Mouse (Mus musculus) liver, embryonic 16.5 days (tissue): ENCODE data around the gene Rassf2. TPM values are rescaled to one million over a fixed set of nuclear protein-coding genes. Genes with fewer than 3 reads are reported as not detected.

Experiments used
- ATAC-seq: fragments of 200-750 bp; cut with Nextera tagmentation; 2 replicates; pipeline ENCODE4 v1.8.0; 2017; ENCODE audit warnings: low read depth, mild to moderate bottlenecking, moderate number of reproducible peaks, moderate library complexity
- H3K27ac ChIP-seq: fragments of 300-500 bp; sonication (generic); 2 replicates; pipeline ENCODE4 v1.5.1; 2014; ENCODE audit warnings: mild to moderate bottlenecking, low read length
- H3K27me3 ChIP-seq: fragments of 300-500 bp; sonication (generic); 2 replicates; pipeline ENCODE4 v1.6.1; 2014; ENCODE audit warnings: low read depth, low read length, mixed read lengths; ENCODE audit not compliant: control insufficient read depth, insufficient read depth
- H3K36me3 ChIP-seq: fragments of 300-500 bp; sonication (generic); 2 replicates; pipeline ENCODE4 v1.6.1; 2014; ENCODE audit warnings: mild to moderate bottlenecking; ENCODE audit not compliant: control insufficient read depth, insufficient read depth
- H3K4me1 ChIP-seq: fragments of 300-500 bp; sonication (generic); 2 replicates; pipeline ENCODE4 v1.6.1; 2014; ENCODE audit warnings: low read depth, low read length, mixed read lengths; ENCODE audit not compliant: control insufficient read depth
- H3K4me2 ChIP-seq: fragments of 300-500 bp; sonication (generic); 2 replicates; pipeline ENCODE4 v1.6.1; 2014; ENCODE audit warnings: low read depth, low read length, mixed read lengths
- H3K4me3 ChIP-seq: fragments of 300-500 bp; sonication (generic); 2 replicates; pipeline ENCODE4 v1.5.1; 2014; ENCODE audit warnings: low read depth, mild to moderate bottlenecking, low read length
- H3K9ac ChIP-seq: fragments of 300-500 bp; sonication (generic); 2 replicates; pipeline ENCODE4 v1.6.1; 2014; ENCODE audit warnings: low read depth, low read length
- H3K9me3 ChIP-seq: fragments of 300-500 bp; sonication (generic); replicated peaks from 2 replicates; pipeline ENCODE4 v1.6.1; 2016; ENCODE audit warnings: low read length; ENCODE audit not compliant: control insufficient read depth
- WGBS: fragments of 180-500 bp; shearing (Covaris S2); extraction: QIAGEN DNeasy Blood & Tissue Kit; methylation state at CpG from one replicate; pipeline ENCODE4 v1.1.7; 2014; ENCODE audit not compliant: insufficient replicate concordance; 5-methylcytosine and 5-hydroxymethylcytosine counted together
- polyA plus RNA-seq: library from polyadenylated mRNA; unstranded; fragments of >200 nt; fragmentation: Nextera tagmentation; extraction: Ambion mirVana; gene quantifications from 2 replicates; pipeline ENCODE4 v1.2.1, GENCODE M21; 2015

Rassf2 gene
- polyA plus RNA-seq, 1 experiment from 2014 or later: 3.7 TPM

GRCm38 (mm10) chr2:131948916-131949639 is 81.0 kb downstream of the Rassf2 start:
- H3K9me3 ChIP-seq: no peaks in the 10 kb centered on the region
- H3K36me3 ChIP-seq: no peaks in the 10 kb centered on the region
- ATAC-seq: no peak
- no peaks in the 10 kb centered on the region for H3K4me1 ChIP-seq
- no peak overlapping the region for H3K4me3 ChIP-seq
- H3K4me2 ChIP-seq: no peak overlapping the region
- no peak overlapping the region for H3K9ac ChIP-seq
- WGBS: 56% methylated on average over 11 of the region's 11 CpGs
- H3K27me3 ChIP-seq: peaks cover 22% of the 10 kb centered on the region
- no peak overlapping the region for H3K27ac ChIP-seq

GRCm38 (mm10) chr2:131948156-131948555 is 81.9 kb downstream of the Rassf2 start:
- Histone ChIP-seq H3K4me1 (no peaks in the 10 kb centered on the region), H3K4me3 (no peak overlapping the region), H3K9me3 (no peaks in the 10 kb centered on the region), H3K36me3 (no peaks in the 10 kb centered on the region), H3K27ac (no peak overlapping the region), H3K27me3 (peaks cover 14% of the 10 kb centered on the region), H3K9ac (no peak overlapping the region), H3K4me2 (no peak overlapping the region)
- WGBS: 53% methylated on average over 3 of the region's 3 CpGs
- ATAC-seq: no peak

- H3K9ac ChIP-seq: no peak overlapping the region
- no peak overlapping the region for H3K27ac ChIP-seq
- no peaks in the 10 kb centered on the region for H3K36me3 ChIP-seq
- H3K4me3 ChIP-seq: no peak overlapping the region
- H3K4me2 ChIP-seq: no peak overlapping the region
- no peaks in the 10 kb centered on the region for H3K9me3 ChIP-seq
- 0 out of 2 replicates have a peak, but pooled peaks cover 2% of the 10 kb centered on the region for H3K27me3 ChIP-seq
- 71% methylated on average over 16 of the region's 16 CpGs for WGBS
- ATAC-seq: no peak
- peaks cover under 1% of the 10 kb centered on the region; the same call in 1 of the 2 replicates for H3K4me1 ChIP-seq
Measured at GRCm38 (mm10) chr2:131946351-131946750, 83.7 kb downstream of the Rassf2 start.

GRCm38 (mm10) chr2:131945765-131946164 is 84.3 kb downstream of the Rassf2 start:
- H3K27me3 ChIP-seq: 0 out of 2 replicates have a peak, but pooled peaks cover 2% of the 10 kb centered on the region
- no peak for ATAC-seq
- H3K4me1 ChIP-seq: peaks cover 6% of the 10 kb centered on the region
- H3K9ac ChIP-seq: no peak overlapping the region
- no peak overlapping the region for H3K27ac ChIP-seq
- 68% methylated on average over 6 of the region's 6 CpGs for WGBS
- H3K9me3 ChIP-seq: no peaks in the 10 kb centered on the region
- H3K4me2 ChIP-seq: no peak overlapping the region
- no peak overlapping the region for H3K4me3 ChIP-seq
- H3K36me3 ChIP-seq: no peaks in the 10 kb centered on the region

- Histone ChIP-seq H3K4me1 (peaks cover 11% of the 10 kb centered on the region), H3K27ac (no peak overlapping the region), H3K4me3 (no peak overlapping the region), H3K9me3 (no peaks in the 10 kb centered on the region), H3K4me2 (no peak overlapping the region), H3K27me3 (0 out of 2 replicates have a peak, but pooled peaks cover 2% of the 10 kb centered on the region), H3K9ac (no peak overlapping the region), H3K36me3 (no peaks in the 10 kb centered on the region)
- ATAC-seq: no peak
- WGBS: 38% methylated on average over 8 of the region's 8 CpGs
Measured at GRCm38 (mm10) chr2:131945225-131945624, 84.8 kb downstream of the Rassf2 start.

- no peaks in the 10 kb centered on the region for H3K36me3 ChIP-seq
- no peak for ATAC-seq
- H3K9ac ChIP-seq: no peak overlapping the region
- 46% methylated on average over 1 of the region's 1 CpGs for WGBS
- H3K4me3 ChIP-seq: no peak overlapping the region
- H3K27ac ChIP-seq: no peak overlapping the region
- H3K27me3 ChIP-seq: 0 out of 2 replicates have a peak, but pooled peaks cover 2% of the 10 kb centered on the region
- peaks cover 19% of the 10 kb centered on the region for H3K4me1 ChIP-seq
- H3K4me2 ChIP-seq: no peak overlapping the region
- H3K9me3 ChIP-seq: no peaks in the 10 kb centered on the region
Measured at GRCm38 (mm10) chr2:131944370-131944769, 85.7 kb downstream of the Rassf2 start.

GRCm38 (mm10) chr2:131941501-131941900 is 88.6 kb downstream of the Rassf2 start:
- Histone ChIP-seq H3K27ac (no peak overlapping the region), H3K36me3 (no peaks in the 10 kb centered on the region), H3K4me3 (no peak overlapping the region), H3K4me2 (no peak overlapping the region), H3K4me1 (peaks cover 19% of the 10 kb centered on the region), H3K9ac (no peak overlapping the region), H3K9me3 (no peaks in the 10 kb centered on the region), H3K27me3 (no peaks in the 10 kb centered on the region)
- 71% methylated on average over 6 of the region's 6 CpGs for WGBS
- ATAC-seq: no peak

- peak; percentile 81 for ATAC-seq
- Histone ChIP-seq H3K4me3 (no peak overlapping the region), H3K36me3 (no peaks in the 10 kb centered on the region), H3K27me3 (no peaks in the 10 kb centered on the region), H3K4me1 (peaks cover 19% of the 10 kb centered on the region), H3K4me2 (peak overlapping the region; percentile 15), H3K27ac (peak overlapping the region; percentile 76), H3K9me3 (no peaks in the 10 kb centered on the region), H3K9ac (peak overlapping the region; percentile 36)
- 20% methylated on average over 3 of the region's 3 CpGs for WGBS
Measured at GRCm38 (mm10) chr2:131940506-131940905, 89.6 kb downstream of the Rassf2 start.
